Mouse (Mus musculus) urinary bladder, postnatal 14 days (tissue): ENCODE data around the gene Mrps10.
A peak's percentile ranks its signal among the peaks of the same experiment; 100 is the strongest.
"Not testable (repeated sequence)": the region's sequence is repeated elsewhere in the genome, so short reads cannot be mapped to it uniquely, and the experiment has no call there.

Experiments used
- DNase-seq: peaks from one replicate; pipeline ENCODE4 v3.0.0; 2021; ENCODE audit warnings: low spot score

Gene Mrps10

GRCm38 (mm10) chr17:47383266-47383665 lies 14.6 kb downstream of the Mrps10 start:
- DNase-seq: no peak

GRCm38 (mm10) chr17:47384064-47384463 lies 15.4 kb downstream of the Mrps10 start:
- no peak for DNase-seq

- DNase-seq: no peak
Measured at GRCm38 (mm10) chr17:47385145-47385544, 16.5 kb downstream of the Mrps10 start, which contains the start of gene Guca1b. Gene Guca1b, plus strand, starts transcription at chr17:47385393.

- peak; percentile 74 for DNase-seq
Measured at GRCm38 (mm10) chr17:47386649-47387048, 18.0 kb downstream of the Mrps10 start.

- DNase-seq: peak; percentile 17
Measured at GRCm38 (mm10) chr17:47394223-47394869, 25.7 kb downstream of the Mrps10 start.

- peak; percentile 74 for DNase-seq
Measured at GRCm38 (mm10) chr17:47395376-47395913, 26.8 kb downstream of the Mrps10 start.

GRCm38 (mm10) chr17:47399091-47399490 lies 30.4 kb downstream of the Mrps10 start:
- DNase-seq: no peak

- no peak for DNase-seq
Measured at GRCm38 (mm10) chr17:47400451-47400850, 31.8 kb downstream of the Mrps10 start, which contains the start of gene Guca1a. Gene Guca1a, minus strand, starts transcription at chr17:47400584.

GRCm38 (mm10) chr17:47407717-47408557 lies 39.2 kb downstream of the Mrps10 start:
- no peak for DNase-seq

GRCm38 (mm10) chr17:47408558-47408898 lies 39.8 kb downstream of the Mrps10 start:
- peak; percentile 79 for DNase-seq

- not testable (repeated sequence) for DNase-seq
Measured at GRCm38 (mm10) chr17:47409897-47410861, 41.5 kb downstream of the Mrps10 start.

- DNase-seq: no peak
Measured at GRCm38 (mm10) chr17:47420195-47420594, 51.5 kb downstream of the Mrps10 start.

- DNase-seq: no peak
Measured at GRCm38 (mm10) chr17:47421566-47421965, 52.9 kb downstream of the Mrps10 start.

GRCm38 (mm10) chr17:47422616-47423015 lies 53.9 kb downstream of the Mrps10 start:
- DNase-seq: not testable (repeated sequence)

GRCm38 (mm10) chr17:47424186-47424585 lies 55.5 kb downstream of the Mrps10 start:
- DNase-seq: no peak

GRCm38 (mm10) chr17:47427316-47427715 lies 58.6 kb downstream of the Mrps10 start:
- no peak for DNase-seq

- DNase-seq: peak; percentile 58
Measured at GRCm38 (mm10) chr17:47428831-47429304, 60.2 kb downstream of the Mrps10 start.

- DNase-seq: no peak
Measured at GRCm38 (mm10) chr17:47430815-47431214, 62.1 kb downstream of the Mrps10 start.
